Mouse (Mus musculus) mouse trophoblast stem cell (cell line): ENCODE measurements around the gene Mrps2.

ENCODE experiments used
- in situ Hi-C, 2 experiments: fragments of 300-500 bp; cut with MseI, MboI; formaldehyde crosslinking; loops; 2 replicates in 1 of 2; 3 replicates in 1 of 2; pipeline ENCODE4 v1.15.1; 2025

The Mrps2 gene

GRCm38 (mm10) chr2:28520581-28520980 is 52.7 kb downstream of the Mrps2 start:
- in situ Hi-C loops, result no loop called here
